Mouse (Mus musculus) v-Abl transformed pro-B cells (cell line): Measurements from ENCODE around the gene Gli3.

ENCODE experiments used
- in situ Hi-C, 2 experiments: fragments of 400-800 bp; cut with MboI; formaldehyde crosslinking; loops; one replicate each; pipeline ENCODE4 v1.15.1; 2025; ENCODE audit not compliant: unreplicated experiment in 2 of 2

Gene Gli3

DNA sequence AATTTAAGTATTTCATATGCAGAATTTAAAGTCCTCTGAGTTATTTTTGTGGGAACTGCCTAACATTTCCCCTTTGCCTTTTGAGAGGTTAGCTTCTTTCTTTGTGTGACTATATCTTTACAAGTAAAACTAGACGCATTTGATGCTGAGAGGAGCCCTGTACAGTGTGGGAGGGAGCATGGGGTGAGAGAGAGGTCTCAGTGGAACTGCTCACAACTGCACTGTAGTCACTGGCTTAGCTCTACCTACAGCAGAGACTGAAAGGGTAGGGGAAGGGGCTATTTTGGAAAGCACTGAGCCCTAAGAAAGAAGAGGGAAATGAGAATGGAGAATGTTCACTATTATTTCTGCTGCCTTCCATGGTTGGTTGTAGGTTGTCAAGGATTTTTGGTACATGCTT, 25.0 kb downstream of the Gli3 start:
- in situ Hi-C loops, result no loop called here

DNA sequence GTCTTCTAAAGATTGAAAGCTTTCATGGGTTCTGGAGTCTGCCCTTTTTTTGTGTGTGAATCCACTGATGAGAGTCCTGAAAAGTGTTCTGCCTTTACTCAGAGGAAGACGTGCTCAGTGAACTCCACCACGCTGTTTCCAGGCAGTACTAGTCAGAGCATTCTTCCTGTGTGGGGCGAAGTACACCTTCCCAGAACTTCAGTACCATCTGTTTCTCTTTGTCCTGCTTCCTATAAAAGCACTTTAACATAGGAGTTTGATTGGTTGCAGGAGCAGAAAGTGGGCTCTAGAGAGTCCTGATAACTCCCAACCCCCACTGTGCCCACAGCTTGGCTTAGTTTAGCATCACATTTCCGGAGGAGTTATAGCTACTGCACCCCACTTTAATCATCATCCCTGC, 32.8 kb downstream of the Gli3 start:
- in situ Hi-C loops, result no loop called here

DNA sequence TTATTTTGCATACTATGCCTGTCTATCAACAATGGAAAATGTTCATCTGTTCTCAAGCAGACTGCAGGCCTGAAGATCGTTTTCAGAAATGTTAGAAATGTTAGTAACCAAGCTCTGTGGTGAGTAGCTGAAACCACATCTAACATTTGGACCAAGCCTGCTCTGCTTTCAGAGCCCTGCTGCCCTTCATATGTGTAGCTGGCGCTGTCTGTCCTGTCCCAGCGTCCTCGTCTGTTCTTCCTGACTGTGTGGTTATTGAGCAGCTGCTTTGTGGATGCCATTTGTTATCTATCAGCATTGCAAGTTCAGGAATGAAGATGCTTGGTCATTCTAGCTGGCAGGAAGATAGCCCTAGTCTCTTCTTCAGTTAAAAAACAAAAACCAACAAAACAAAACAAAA, 35.3 kb downstream of the Gli3 start:
- in situ Hi-C loops, result no loop called here

DNA sequence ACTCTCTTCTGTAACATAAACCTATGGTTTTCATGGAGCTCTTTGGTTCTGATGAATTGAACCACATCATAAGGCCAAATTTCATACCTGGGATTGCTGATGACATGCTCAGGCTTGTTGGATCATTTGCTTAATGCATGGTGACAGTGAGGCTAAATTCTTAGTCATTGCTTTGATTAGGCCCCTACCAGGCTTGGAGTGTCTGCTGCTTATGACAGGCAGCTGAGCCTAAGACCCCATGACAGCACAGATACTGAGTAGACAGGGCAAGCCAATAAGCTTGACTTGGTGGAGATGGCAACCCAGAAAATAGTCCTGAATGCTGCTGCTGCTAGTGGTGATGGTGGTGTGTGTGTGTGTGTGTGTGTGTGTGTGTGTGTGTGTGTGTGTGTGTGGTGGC, 47.9 kb downstream of the Gli3 start:
- in situ Hi-C loops, result no loop called here

DNA sequence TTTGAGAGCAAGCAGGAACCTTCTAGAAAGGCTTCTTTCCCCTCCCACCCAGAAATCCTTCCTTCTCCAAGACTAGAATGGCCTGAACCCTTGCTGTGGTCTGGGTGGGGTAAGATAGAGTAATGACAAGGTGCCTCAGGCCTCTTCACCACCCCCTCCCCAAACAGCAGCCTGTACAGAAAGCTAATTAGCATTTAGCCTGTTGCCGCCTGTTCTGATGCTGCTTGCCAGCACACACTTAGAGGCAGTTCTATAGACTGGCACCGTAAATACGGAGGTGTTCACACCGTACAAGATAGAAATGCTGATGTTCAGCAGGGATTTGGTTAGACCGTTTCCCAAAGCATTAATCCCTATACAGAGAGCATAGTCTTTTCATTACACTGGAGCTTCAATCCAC, 50.1 kb downstream of the Gli3 start:
- in situ Hi-C loops, result no loop called here

DNA sequence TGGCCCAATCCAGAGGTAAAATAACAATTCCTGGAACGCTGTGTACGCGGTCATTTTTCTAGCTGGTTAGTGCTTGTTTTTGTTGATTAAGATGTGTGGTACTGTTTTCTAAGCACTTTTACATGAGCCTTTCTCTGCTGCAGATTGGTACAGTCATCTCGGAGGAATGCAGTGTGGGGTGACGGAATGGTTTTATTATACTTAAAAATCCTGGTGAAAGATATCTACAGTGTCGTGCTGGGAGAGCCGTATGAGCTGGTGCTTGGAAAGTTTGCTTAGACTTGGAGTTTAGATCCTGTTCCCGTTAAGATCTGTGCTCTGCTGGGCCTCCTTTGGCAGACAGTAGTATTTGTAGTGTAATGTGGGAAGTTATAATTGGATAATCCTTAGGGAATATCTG, 51.0 kb downstream of the Gli3 start:
- in situ Hi-C loops, result no loop called here

DNA sequence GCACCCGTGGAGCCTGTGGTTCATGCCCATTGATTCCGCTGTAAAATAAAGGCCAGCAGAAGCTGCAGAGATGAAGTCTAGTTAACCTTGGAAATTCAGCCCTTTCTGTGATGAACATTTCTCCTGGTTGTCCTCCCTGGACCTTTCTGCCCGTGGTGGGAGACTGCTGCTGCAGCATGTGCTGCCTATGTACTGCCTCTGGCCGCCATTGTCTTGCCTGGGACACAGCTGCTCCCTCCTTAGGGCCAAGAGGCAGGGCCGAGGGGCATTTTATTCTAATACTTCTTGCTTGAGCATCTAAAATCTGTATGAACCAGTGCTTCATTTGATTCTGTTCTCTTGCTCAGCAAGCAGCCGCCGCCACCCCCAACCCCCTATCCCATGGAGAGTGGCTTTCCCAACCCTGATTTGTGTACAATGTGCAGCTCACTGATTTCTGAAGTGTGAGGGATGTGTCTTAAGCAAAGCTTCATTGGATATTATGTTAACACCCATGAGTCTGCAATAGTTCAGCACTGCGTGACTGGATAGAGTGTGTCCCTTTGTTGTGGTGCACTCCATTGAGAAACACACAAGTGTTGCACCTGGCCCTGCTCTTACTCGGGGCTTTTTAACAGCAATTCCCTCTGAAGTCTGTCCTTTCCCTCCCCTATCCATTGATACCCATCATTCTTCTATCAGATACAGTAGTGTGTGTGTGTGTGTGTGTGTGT, 54.2 kb downstream of the Gli3 start:
- in situ Hi-C loops, result no loop called here

DNA sequence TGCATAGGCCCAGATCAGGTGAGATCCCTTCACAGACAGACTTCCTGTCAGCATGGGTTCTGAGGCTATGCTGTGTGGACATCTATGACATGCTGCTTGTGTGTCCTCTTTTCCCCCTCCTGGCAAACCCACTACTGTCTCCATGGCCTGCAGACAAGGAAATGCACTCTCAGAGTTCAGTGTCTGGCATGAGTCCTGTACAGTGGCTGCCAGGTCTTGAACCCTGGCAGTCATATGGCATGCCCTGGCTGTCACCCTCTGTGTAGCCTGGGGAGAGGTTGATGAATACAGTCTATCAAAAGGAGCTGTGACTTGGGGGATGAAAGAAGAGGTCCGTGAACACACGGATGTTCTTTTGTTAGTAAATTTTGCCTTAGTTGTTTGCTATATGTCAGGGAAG, 57.3 kb downstream of the Gli3 start:
- in situ Hi-C loops, result no loop called here

DNA sequence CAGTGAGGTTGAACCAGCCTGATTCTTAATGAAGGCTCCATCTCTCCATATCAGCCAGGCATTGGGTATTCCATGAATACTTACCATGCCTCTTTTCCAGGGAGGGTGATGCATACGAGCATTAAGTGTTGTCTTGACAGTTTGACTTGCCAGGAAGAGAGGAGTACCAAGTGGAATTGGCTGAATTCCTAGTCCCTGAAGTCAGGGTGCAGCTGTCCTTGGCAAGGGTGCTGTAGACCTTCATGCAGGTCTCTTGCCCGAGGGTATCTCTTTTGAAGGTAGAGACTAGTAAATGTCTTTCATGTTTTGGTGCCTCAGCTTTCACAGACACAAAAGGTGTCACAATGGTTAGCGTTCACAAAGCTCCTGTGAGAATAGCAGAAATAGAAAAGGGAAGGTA, 59.1 kb downstream of the Gli3 start:
- in situ Hi-C loops, result no loop called here

DNA sequence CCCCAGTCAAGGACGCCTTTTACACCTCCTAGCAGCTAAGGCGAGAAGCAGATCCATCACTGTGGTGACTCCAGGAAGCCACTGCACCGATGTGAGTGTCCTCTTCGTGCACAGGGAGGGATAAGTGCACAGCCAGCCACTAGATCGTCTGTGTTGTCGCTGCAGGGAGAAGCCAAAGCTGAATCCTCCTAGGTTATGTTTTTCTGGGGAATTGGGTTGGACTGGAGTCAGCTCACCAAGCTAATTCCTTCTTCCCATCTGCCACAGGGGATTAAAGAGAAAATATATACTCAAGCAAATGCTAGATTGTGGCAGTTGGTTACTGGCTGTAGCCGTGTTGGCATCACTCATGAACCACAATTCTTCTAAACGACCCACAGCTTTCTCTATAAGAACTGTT, 61.2 kb downstream of the Gli3 start:
- in situ Hi-C loops, result no loop called here

DNA sequence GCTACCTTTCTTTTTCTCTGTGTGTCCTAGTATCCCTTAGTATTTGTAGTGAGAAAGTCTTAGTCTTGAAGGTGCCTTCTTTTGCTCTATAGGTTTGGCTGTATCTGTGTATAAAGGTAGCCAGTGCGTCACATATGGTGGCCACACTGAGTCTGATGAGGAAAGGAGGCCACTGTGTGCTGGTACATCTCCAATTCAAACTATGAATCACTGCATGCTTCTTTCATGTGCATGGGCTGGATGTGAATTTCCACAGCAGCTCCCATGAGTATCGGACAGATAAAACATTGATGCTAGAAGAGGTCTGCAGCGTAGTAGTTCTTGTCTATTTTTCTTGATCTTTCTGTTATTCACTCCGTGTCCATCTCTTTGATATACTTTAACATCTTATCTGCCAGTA, 63.7 kb downstream of the Gli3 start:
- in situ Hi-C loops, result no loop called here

DNA sequence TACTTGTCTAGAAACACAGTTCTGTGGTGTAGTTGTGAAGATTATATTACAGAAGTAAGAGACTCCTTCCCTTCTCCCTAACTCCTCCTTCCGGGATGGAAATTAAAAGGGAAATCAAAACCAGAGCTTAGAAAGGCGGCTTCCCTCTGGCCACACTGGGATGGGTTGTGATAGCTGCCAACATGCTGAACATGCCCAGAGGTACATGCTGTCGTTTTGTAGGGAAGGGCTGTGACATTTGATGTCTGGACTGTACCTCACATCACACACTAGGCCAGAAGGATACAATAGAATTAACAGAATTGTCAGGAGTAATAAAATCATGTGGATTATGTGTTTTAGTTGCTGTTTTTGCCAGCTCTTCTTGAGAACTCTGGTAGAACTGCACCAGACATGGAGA, 68.5 kb downstream of the Gli3 start:
- in situ Hi-C loops, result no loop called here

DNA sequence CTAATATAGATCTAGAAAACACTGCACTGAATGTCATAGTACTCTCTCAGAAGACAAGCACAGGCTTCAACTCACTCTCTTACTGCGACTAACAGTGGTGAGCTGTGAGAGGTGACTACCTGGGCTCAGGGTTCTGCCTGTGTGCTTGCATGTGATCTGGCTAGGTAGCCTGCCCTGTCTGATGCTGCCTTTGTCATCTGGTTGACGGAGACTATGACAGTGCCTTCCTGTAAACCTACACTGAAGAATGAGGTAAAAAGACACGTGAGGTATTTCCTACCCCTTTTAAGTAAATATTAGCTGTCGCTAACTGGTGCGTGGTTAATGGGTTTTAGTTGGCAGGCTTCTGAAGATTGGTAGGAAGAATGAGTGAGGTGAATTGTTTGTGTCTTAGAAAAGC, 74.2 kb downstream of the Gli3 start:
- in situ Hi-C loops, result no loop called here

DNA sequence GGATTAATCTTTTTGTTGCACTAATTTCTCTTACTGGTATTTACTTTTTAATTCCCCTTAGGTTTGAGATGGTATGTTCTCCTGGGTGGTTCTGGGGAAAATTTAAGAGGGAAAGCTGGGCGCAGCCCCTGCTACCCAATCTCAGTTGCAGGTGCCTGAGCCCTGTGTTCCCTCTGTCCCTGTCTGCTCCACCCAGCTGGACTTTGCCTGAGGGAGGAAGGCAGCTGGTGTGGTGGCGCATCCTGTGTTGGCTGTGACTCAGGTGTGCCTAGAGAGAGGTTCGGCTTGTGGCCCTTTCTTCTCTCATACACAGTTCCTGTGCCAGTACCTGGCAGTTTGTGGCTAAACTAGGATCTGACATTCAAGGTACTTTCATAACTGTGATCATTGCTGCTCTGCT, 74.6 kb downstream of the Gli3 start:
- in situ Hi-C loops, result no loop called here

DNA sequence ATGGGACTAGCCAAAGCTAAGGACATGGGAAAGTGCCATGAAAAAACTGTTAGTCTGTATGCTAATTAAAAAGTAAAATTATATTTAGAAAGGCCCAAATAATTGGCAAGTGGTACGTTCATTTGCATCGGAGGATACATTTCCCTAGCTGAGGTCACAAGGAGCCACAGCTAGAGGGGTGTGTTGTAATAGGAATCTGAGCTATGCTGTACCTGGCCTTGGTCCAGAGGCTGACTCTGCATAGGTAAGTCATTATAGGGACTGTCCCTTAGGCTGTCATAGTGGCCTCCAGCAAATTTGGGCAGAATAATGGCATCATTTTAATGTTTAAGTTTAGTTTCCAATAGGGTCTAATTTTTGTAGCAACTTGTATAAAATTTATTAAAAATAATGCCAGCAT, 75.4 kb downstream of the Gli3 start:
- in situ Hi-C loops, result no loop called here

DNA sequence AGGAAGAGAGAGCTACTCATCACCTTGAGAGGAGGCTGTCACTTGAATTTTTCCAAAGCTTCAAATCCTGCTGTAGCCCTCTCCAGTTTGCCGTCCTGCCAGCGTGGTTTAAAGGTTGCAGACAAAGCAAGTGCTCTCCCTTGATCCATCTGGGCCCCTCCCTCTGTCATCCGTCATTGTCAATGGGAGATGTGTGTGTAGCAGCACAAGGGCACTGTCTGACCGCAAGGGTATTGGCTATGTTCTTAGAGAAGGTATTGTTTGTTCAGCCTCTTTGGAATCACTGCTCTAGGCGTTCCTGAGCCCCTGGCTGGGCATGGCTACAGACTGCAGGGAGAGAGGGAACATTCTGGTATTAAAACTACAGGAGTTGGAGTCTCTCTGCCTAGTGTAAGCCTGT, 79.0 kb downstream of the Gli3 start:
- in situ Hi-C loops, result no loop called here

DNA sequence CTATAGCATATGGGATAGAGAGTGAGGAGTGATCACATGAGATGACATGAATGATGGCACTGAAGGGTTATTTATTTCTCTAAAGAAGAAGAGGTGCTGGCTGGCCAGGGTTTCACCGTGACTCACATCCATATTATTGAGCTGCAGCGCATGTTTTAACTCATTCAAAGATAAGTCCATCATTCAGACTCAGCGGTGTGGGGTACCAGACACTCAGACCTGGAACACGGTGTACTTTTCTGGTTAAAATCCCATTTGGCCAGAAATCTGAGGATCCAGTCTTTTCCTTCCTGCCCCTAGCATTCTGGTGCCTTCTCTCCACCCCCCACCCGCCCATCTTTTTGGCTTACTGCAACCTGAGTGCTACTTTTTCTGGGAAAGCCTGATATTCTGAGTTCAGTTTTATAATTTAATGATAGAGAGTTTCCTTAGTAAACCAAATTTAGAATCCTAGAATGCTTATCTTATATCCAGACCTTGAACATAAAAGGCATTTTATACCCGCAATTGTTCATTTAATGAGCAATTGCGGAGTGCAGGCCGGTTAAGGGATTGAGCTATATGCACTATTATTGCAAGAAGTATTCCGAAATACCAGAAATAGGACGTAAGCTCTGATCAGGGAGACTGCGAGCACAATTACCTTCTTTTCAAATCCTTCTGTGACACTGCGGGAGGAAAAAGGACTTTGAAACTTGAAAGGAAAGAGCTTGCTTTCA, 80.3 kb downstream of the Gli3 start:
- in situ Hi-C loops, result no loop called here

DNA sequence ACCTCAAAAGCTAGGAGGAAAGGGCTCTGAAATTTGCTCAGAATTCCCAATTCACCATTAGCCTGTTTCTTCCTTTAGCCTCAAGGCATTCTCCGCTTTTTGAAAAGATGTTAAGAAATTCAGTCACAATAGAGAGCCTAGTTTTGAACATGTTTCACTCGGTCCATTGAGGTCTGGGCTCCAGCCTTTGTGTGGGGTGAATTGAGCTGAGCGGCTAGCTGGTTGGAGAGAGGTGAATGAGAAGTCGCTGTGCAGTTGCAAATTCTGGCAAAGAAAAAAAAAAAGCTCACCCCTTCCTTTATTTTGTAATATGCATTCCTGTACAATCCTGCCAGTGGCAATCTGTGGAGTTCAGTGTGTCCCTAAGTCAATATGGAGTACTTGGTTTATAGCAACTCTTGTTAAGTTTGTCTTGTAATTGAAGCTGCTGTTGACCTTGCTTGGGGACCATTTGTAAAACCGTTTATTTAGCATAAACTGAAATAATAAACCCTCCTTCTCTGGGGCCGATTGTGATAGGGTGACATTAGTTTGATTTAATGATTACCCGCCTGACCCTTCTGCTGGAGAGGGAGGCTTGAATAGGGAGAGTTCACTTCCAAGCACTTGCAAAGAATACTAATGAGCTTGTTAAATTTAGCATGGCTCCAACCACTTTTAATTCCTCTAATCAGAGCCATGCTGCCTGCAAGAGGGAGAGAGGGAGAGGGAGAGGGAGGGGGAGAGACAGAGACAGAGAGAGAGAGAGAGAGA, 81.0 kb downstream of the Gli3 start:
- in situ Hi-C loops, result no loop called here

DNA sequence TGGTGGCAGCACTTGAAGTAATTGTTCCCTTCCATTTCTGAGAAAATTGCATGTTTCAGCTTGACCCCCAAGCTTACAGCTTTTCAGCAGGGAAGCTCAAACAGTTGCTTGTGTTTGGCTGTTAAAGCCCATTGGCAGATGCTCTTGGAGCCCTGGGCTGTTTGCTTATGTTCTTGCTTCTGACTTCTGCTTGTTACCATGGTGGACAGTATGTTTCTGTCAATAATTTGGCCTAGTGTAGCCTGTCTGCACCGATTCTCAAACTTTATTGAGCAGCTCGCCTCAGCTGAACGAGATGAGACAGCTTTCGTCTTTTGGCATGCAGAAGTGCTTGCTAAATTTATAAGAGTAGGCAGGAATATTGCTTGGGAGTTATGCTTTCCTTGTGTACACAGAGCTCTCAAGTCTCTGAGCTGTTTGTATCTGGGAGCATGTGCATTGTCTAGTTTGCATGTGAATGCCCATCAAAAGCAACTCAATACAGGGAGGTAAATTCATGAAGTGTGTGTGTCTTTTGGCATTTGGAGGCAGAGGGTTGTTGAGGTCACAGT, 82.4 kb downstream of the Gli3 start:
- in situ Hi-C loops, result no loop called here

DNA sequence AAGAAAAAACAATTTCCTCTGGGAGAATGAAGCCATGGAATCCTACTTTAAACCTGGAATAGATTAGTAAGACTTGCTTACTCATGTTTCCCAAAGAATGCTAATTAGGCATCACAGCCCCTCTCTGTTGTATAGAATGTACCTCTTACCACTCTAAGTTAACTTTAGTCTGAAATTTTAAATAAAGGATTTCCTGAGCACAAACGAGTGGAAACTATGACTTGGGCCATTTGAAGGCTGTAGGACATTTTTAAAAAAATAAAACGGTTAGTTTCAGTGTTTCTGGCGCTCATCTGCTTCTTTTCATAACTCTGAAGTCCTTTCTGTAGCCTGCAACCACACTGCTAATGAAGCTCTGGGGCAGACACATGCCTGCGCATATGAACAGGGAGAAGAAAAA, 83.2 kb downstream of the Gli3 start:
- in situ Hi-C loops, result no loop called here

DNA sequence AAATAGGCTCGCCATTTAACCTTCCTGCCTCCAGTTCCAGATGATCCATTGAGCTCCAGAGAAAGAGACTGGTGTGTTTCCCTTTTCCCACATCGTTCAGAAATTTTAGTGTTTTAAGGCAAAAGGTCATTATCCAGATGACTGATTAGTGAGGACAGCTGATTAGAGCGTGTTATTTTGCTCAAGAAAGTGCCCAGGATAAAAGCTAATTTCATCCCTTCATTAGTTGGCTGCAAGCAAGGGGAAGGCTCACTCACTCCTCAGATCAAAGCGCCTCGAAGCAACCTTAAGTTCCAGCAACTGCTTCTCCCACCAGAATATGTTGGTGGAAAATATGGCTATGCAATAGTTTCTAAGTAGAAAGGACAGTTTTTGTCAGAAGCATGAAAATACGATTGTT, 86.4 kb downstream of the Gli3 start:
- in situ Hi-C loops, result no loop called here
